Mouse (Mus musculus) gastrocnemius, postnatal 36 days (tissue): ENCODE measurements around the gene Pou2f1. TPM values are rescaled to one million over a fixed set of nuclear protein-coding genes. Genes with fewer than 3 reads are reported as not detected.

Source experiments
- DNase-seq, 2 experiments: peaks; one replicate each; pipeline ENCODE4 v3.0.0; 2022
- intact Hi-C: fragments of 180-260 bp; cut with DNase I; formaldehyde crosslinking; loops from one replicate; pipeline ENCODE4 v1.15.1; 2025
- long read RNA-seq, 2 experiments: library from polyadenylated mRNA; stranded (forward); transcript quantifications; one replicate each; pipeline ENCODE4 v2.0.0; 2021
- total RNA-seq, 2 experiments: library from RNA; stranded (reverse); gene quantifications; 2 replicates each; pipeline ENCODE4 v1.2.3; 2021

The Pou2f1 gene
- 1 to 10 TPM; 6.4 to 7.9 TPM for total RNA-seq
- long read RNA-seq, experiment 1, partial matches to known transcripts, result 1 of 1 reads
- long read RNA-seq, experiment 1, other reads (novel, unspliced or antisense), result 0 of 1 reads
- long read RNA-seq, experiment 2, result 0 reads

GRCm38 (mm10) chr1:166002520-166003155, at the start of gene Pou2f1:
TSS of gene Pou2f1 (minus strand) at chr1:166002678.
- DNase-seq, result peak; percentile 94 to 95
- intact Hi-C loops, result loop anchor here (5.0 kb wide), 1 partner anchor 230 kb away; no protein-coding TSS in a partner anchor

GRCm38 (mm10) chr1:166049046-166049827, 46.8 kb upstream of the Pou2f1 start:
- no peak for DNase-seq
- intact Hi-C loops, result no loop called here

- intact Hi-C loops, result no loop called here
- DNase-seq, result no peak
Measured at GRCm38 (mm10) chr1:166048230-166048911, 45.9 kb upstream of the Pou2f1 start.

- intact Hi-C loops, result no loop called here
- DNase-seq, result no peak
Measured at GRCm38 (mm10) chr1:166047505-166048170, 45.2 kb upstream of the Pou2f1 start.

- no peak for DNase-seq
- intact Hi-C loops, result no loop called here
Measured at GRCm38 (mm10) chr1:166045894-166046197, 43.4 kb upstream of the Pou2f1 start.

GRCm38 (mm10) chr1:166045060-166045893, 42.8 kb upstream of the Pou2f1 start:
- no peak for DNase-seq
- intact Hi-C loops, result no loop called here

- intact Hi-C loops, result no loop called here
- DNase-seq, result no peak
Measured at GRCm38 (mm10) chr1:166043451-166044149, 41.1 kb upstream of the Pou2f1 start.

- DNase-seq, result no peak
- intact Hi-C loops, result no loop called here
Measured at GRCm38 (mm10) chr1:166041501-166041900, 39.0 kb upstream of the Pou2f1 start.

GRCm38 (mm10) chr1:166038731-166039332, 36.4 kb upstream of the Pou2f1 start:
- no peak for DNase-seq
- intact Hi-C loops, result no loop called here

GRCm38 (mm10) chr1:166035045-166035444, 32.6 kb upstream of the Pou2f1 start:
- DNase-seq, result no peak
- intact Hi-C loops, result no loop called here

GRCm38 (mm10) chr1:166031673-166032547, 29.4 kb upstream of the Pou2f1 start:
- intact Hi-C loops, result no loop called here
- DNase-seq, result no peak

GRCm38 (mm10) chr1:166023981-166024380, 21.5 kb upstream of the Pou2f1 start:
- DNase-seq, result no peak
- intact Hi-C loops, result no loop called here

- no peak for DNase-seq
- intact Hi-C loops, result no loop called here
Measured at GRCm38 (mm10) chr1:166017203-166017602, 14.7 kb upstream of the Pou2f1 start.

GRCm38 (mm10) chr1:166016306-166016705, 13.8 kb upstream of the Pou2f1 start:
- DNase-seq, result no peak
- intact Hi-C loops, result no loop called here

- intact Hi-C loops, result no loop called here
- DNase-seq, result no peak
Measured at GRCm38 (mm10) chr1:166014530-166014929, 12.1 kb upstream of the Pou2f1 start.

GRCm38 (mm10) chr1:166010106-166010505, 7.6 kb upstream of the Pou2f1 start:
- intact Hi-C loops, result no loop called here
- no peak for DNase-seq

- intact Hi-C loops, result no loop called here
- DNase-seq, result no peak
Measured at GRCm38 (mm10) chr1:166008634-166009350, 6.3 kb upstream of the Pou2f1 start.
